In the genomic region with DNA sequence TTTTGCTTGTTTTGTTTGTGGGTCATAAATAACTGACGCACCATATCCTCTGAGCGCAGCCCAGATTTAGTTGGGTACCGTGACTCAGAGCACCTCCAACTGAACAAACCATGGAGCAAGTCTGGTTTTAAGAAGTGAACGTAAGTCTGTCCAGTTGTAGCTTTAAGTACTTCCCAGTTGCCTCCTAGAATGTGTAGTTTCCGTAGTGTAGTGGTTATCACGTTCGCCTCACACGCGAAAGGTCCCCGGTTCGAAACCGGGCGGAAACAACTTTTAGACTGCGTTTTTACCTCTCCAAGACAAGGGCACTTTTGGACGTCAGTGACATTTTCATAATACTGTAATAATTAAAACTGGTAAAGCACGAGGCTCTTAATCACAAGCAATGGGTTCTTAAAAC, we compare ENCODE assay signal across 8 mouse cellular contexts. TPM values are rescaled to one million over a fixed set of nuclear protein-coding genes. Genes with fewer than 3 reads are reported as not detected.
DNase-seq lines count a peak whose midpoint lies in the region; ATAC-seq and TF ChIP-seq lines count a peak whose summit lies in the region.

No protein-coding gene starts in this region.

- H3K9ac ChIP-seq in heart, embryonic 12.5 days: peak overlapping the region; percentile 31; the same call in 1 of the 2 replicates
- peak overlapping the region; percentile 67 for H3K9ac ChIP-seq in kidney, embryonic 16.5 days (replicated peaks; ENCODE audit: low read length)

- no peaks in the 10 kb centered on the region for H3K9me3 ChIP-seq in erythroblast, embryonic 14.5 days (ENCODE audit: control insufficient read depth, low read length)
- no peaks in the 10 kb centered on the region for H3K9me3 ChIP-seq in heart, embryonic 12.5 days (replicated peaks)
- H3K9me3 ChIP-seq in kidney, embryonic 16.5 days (ENCODE audit: low read length): no peaks in the 10 kb centered on the region

- H3K4me2 ChIP-seq in heart, embryonic 12.5 days: peak overlapping the region; percentile 82
- H3K4me2 ChIP-seq in kidney, embryonic 16.5 days (replicated peaks; ENCODE audit: low read depth, low read length): peak overlapping the region; percentile 87

- H3ac ChIP-seq in C2C12 (ENCODE audit: control insufficient read depth, insufficient read length, low read depth): peak overlapping the region; percentile 4

- H3K27me3 ChIP-seq in C2C12 (ENCODE audit: control insufficient read depth, insufficient read depth, insufficient read length): no peaks in the 10 kb centered on the region
- H3K27me3 ChIP-seq in erythroblast, embryonic 14.5 days (ENCODE audit: control insufficient read depth): peaks cover 4% of the 10 kb centered on the region
- no peaks in the 10 kb centered on the region for H3K27me3 ChIP-seq in heart, embryonic 12.5 days (replicated peaks)
- H3K27me3 ChIP-seq in kidney, embryonic 16.5 days (ENCODE audit: insufficient read depth, low read length): no peaks in the 10 kb centered on the region

- under 1% methylated on average over 16 of the region's 16 CpGs for WGBS in heart, embryonic 12.5 days
- under 1% methylated on average over 16 of the region's 16 CpGs for WGBS in kidney, embryonic 16.5 days

- peaks cover 36% of the 10 kb centered on the region for H3K79me2 ChIP-seq in C2C12 (ENCODE audit: control insufficient read depth, insufficient read depth)

- ATAC-seq in heart, embryonic 12.5 days (ENCODE audit: insufficient number of reproducible peaks, low FRiP score): 0 out of 2 replicates have a peak, but pooled peaks have one; percentile 5
- no peak for ATAC-seq in kidney, embryonic 16.5 days (ENCODE audit: low FRiP score, low TSS enrichment)
- peak; percentile 34 for ATAC-seq in monocyte, adult 5-6 weeks (replicated peaks; ENCODE audit: insufficient number of reproducible peaks, low FRiP score, low TSS enrichment, poor library complexity, severe bottlenecking)

- H3K4me3 ChIP-seq in C2C12 (ENCODE audit: insufficient read depth, poor library complexity, severe bottlenecking): peak overlapping the region; percentile 78
- H3K4me3 ChIP-seq in erythroblast, embryonic 14.5 days (replicated peaks): peak overlapping the region; percentile 87
- H3K4me3 ChIP-seq in heart, embryonic 12.5 days: peak overlapping the region; percentile 91
- H3K4me3 ChIP-seq in kidney, embryonic 16.5 days (ENCODE audit: low read length): peak overlapping the region; percentile 83

- peaks cover 20% of the 10 kb centered on the region for H3K36me3 ChIP-seq in C2C12 (ENCODE audit: control insufficient read depth, insufficient read depth)
- H3K36me3 ChIP-seq in erythroblast, embryonic 14.5 days (ENCODE audit: control insufficient read depth): peaks cover 22% of the 10 kb centered on the region
- no peaks in the 10 kb centered on the region for H3K36me3 ChIP-seq in heart, embryonic 12.5 days
- H3K36me3 ChIP-seq in kidney, embryonic 16.5 days (ENCODE audit: insufficient read depth, low read length): no peaks in the 10 kb centered on the region; the same call in 1 of the 2 replicates

- peak; percentile 96 for DNase-seq in brain, embryonic 14.5 days (ENCODE audit: low read depth)
- peak; percentile 89 for DNase-seq in liver
- DNase-seq in spleen, postnatal 4 days (ENCODE audit: low spot score in 2 of 2): peak; percentile 86 to 93

- H3K27ac ChIP-seq in heart, embryonic 12.5 days (ENCODE audit: poor library complexity, severe bottlenecking): peak overlapping the region; percentile 94; the same call in 1 of the 2 replicates
- H3K27ac ChIP-seq in kidney, embryonic 16.5 days (ENCODE audit: low read length): peak overlapping the region; percentile 97; the same call in 1 of the 2 replicates

- H3K4me1 ChIP-seq in erythroblast, embryonic 14.5 days (ENCODE audit: control insufficient read depth): peaks cover 67% of the 10 kb centered on the region
- peaks cover 15% of the 10 kb centered on the region for H3K4me1 ChIP-seq in heart, embryonic 12.5 days (replicated peaks)
- H3K4me1 ChIP-seq in kidney, embryonic 16.5 days (ENCODE audit: insufficient read depth, low read length): peaks cover 26% of the 10 kb centered on the region

- no peak for TF ChIP-seq CTCF in C2C12 (IDR thresholded peaks at IDR 0.05; ENCODE audit: control insufficient read depth, insufficient read depth, insufficient read length)
- TF ChIP-seq CTCF in brain, embryonic 14.5 days (IDR thresholded peaks at IDR 0.05; ENCODE audit: borderline replicate concordance, extremely low read depth, insufficient read depth, insufficient read length): no peak

- TF ChIP-seq POLR2A in brain, embryonic 14.5 days (IDR thresholded peaks at IDR 0.05; ENCODE audit: borderline replicate concordance, extremely low read depth, insufficient read depth, insufficient read length, poor library complexity, severe bottlenecking): no peak

- peaks cover 31% of the 10 kb centered on the region for H3K79me3 ChIP-seq in C2C12 (ENCODE audit: low read depth)

TF ChIP-seq in C2C12, 6 proteins besides CTCF, POLR2A, EP300 and RAD21:
- TF ChIP-seq MYOG (IDR thresholded peaks at IDR 0.05; ENCODE audit: control insufficient read depth, extremely low read depth, insufficient read length) (no peak), USF1 (IDR thresholded peaks at IDR 0.05; ENCODE audit: low read depth) (no peak), CEBPB (IDR thresholded peaks at IDR 0.05; ENCODE audit: low read depth) (peak; percentile 38)

RNA-seq across cellular contexts. Expression of gene Trim41, which starts 1.2 kb away (rescaled TPM):
- 24.4 TPM for polyA plus RNA-seq in C2C12 (2012; fragmentation: generic; extraction: Trizol)
- polyA plus RNA-seq in brain, embryonic 14.5 days (2012; rRNA removed): 39.3 and 44.2 TPM in 2 replicates
- polyA plus RNA-seq in erythroblast, embryonic 14.5 days (2012): 2.6 and 3.9 TPM in 2 replicates
- 4.3 and 4.4 TPM in 2 replicates for polyA plus RNA-seq in heart, embryonic 12.5 days (2016; fragmentation: Nextera tagmentation; extraction: Ambion mirVana)
- polyA plus RNA-seq in kidney, embryonic 16.5 days (2015; fragmentation: Nextera tagmentation; extraction: Ambion mirVana): 7.1 and 7.2 TPM in 2 replicates
- total RNA-seq in monocyte, adult 5-6 weeks (2017): 52.9 to 85.7 TPM (median 59.4 TPM) in 3 replicates

RNA-seq across cellular contexts. Expression of gene Trim7, which starts 7.6 kb away (rescaled TPM):
- 1.9 TPM for polyA plus RNA-seq in C2C12 (2012; fragmentation: generic; extraction: Trizol)
- 2.6 and 2.8 TPM in 2 replicates for polyA plus RNA-seq in brain, embryonic 14.5 days (2012; rRNA removed)
- not detected in 2 replicates for polyA plus RNA-seq in erythroblast, embryonic 14.5 days (2012)
- polyA plus RNA-seq in heart, embryonic 12.5 days (2016; fragmentation: Nextera tagmentation; extraction: Ambion mirVana): 0.39 and 0.52 TPM in 2 replicates
- 4.4 and 4.8 TPM in 2 replicates for polyA plus RNA-seq in kidney, embryonic 16.5 days (2015; fragmentation: Nextera tagmentation; extraction: Ambion mirVana)
- 9.4 to 15.9 TPM (median 15.5 TPM) in 3 replicates for total RNA-seq in monocyte, adult 5-6 weeks (2017)

RNA-seq across cellular contexts. Expression of gene Gm12184, which starts 8.1 kb away (rescaled TPM):
- polyA plus RNA-seq in C2C12 (2012; fragmentation: generic; extraction: Trizol): 8.0 TPM
- polyA plus RNA-seq in brain, embryonic 14.5 days (2012; rRNA removed): 34.5 and 47.1 TPM in 2 replicates
- polyA plus RNA-seq in erythroblast, embryonic 14.5 days (2012): 4.5 and 4.6 TPM in 2 replicates
- polyA plus RNA-seq in heart, embryonic 12.5 days (2016; fragmentation: Nextera tagmentation; extraction: Ambion mirVana): 3.3 and 5.3 TPM in 2 replicates
- polyA plus RNA-seq in kidney, embryonic 16.5 days (2015; fragmentation: Nextera tagmentation; extraction: Ambion mirVana): 0.86 and 1.2 TPM in 2 replicates
- total RNA-seq in monocyte, adult 5-6 weeks (2017): 7.5 to 29.4 TPM (median 12.2 TPM) in 3 replicates

RNA-seq across cellular contexts. Expression of gene Rack1, which starts 18.2 kb away (rescaled TPM):
- 3,051 TPM for polyA plus RNA-seq in C2C12 (2012; fragmentation: generic; extraction: Trizol)
- polyA plus RNA-seq in brain, embryonic 14.5 days (2012; rRNA removed): 1,339 and 1,725 TPM in 2 replicates
- 101 and 348 TPM in 2 replicates for polyA plus RNA-seq in erythroblast, embryonic 14.5 days (2012)
- 397 and 428 TPM in 2 replicates for polyA plus RNA-seq in heart, embryonic 12.5 days (2016; fragmentation: Nextera tagmentation; extraction: Ambion mirVana)
- polyA plus RNA-seq in kidney, embryonic 16.5 days (2015; fragmentation: Nextera tagmentation; extraction: Ambion mirVana): 712 and 779 TPM in 2 replicates
- 995 to 1,435 TPM (median 1,367 TPM) in 3 replicates for total RNA-seq in monocyte, adult 5-6 weeks (2017)

RNA-seq across cellular contexts. Expression of gene Irgm1, which starts 53.1 kb away (rescaled TPM):
- polyA plus RNA-seq in C2C12 (2012; fragmentation: generic; extraction: Trizol): 9.1 TPM
- 1.2 and 1.9 TPM in 2 replicates for polyA plus RNA-seq in brain, embryonic 14.5 days (2012; rRNA removed)
- 0.11 TPM in 1 of 2 replicates, not detected in the other for polyA plus RNA-seq in erythroblast, embryonic 14.5 days (2012)
- 7.6 and 7.7 TPM in 2 replicates for polyA plus RNA-seq in heart, embryonic 12.5 days (2016; fragmentation: Nextera tagmentation; extraction: Ambion mirVana)
- 17.0 and 18.3 TPM in 2 replicates for polyA plus RNA-seq in kidney, embryonic 16.5 days (2015; fragmentation: Nextera tagmentation; extraction: Ambion mirVana)
- 36.6 to 51.0 TPM (median 48.9 TPM) in 3 replicates for total RNA-seq in monocyte, adult 5-6 weeks (2017)
